Mouse (Mus musculus): ENCODE data around the gene Safb2. TPM values are rescaled to one million over a fixed set of nuclear protein-coding genes. Genes with fewer than 3 reads are reported as not detected.

Gene Safb2
- total RNA-seq, 2 experiments from 2014 or later: 117 to 153 TPM

- DNase-seq (ENCODE audit: low spot score in 2 of 2): no peak
These were observed 22.5 kb downstream of the Safb2 start for GRCm38 (mm10) chr17:56561866-56562265.

DNA sequence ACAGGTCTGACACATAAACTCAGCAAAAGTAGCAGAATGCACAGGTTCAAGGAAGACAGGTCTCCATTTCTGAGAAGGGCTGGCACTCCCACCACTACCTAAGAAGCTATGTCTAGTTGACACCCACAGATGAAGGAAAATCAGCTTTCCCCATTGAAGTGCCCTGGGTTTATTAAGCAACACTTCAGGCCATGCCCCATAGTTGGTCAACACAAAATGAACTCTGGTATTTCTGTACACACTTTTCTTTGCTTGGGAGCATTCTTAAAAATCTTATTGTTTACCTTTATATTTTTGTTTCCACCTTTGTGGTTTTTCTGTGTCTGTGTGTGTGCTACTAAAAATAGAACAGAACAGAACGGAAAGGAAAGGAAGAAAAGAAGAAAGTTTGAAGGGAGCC, 24.3 kb downstream of the Safb2 start:
- DNase-seq (ENCODE audit: low spot score in 2 of 2): no peak

GRCm38 (mm10) chr17:56559386-56559785, 25.0 kb downstream of the Safb2 start:
- DNase-seq (ENCODE audit: low spot score in 2 of 2): no peak

GRCm38 (mm10) chr17:56558448-56558847, 25.9 kb downstream of the Safb2 start:
- DNase-seq (ENCODE audit: low spot score in 2 of 2): peak; percentile 70 to 71

- no peak for DNase-seq (ENCODE audit: low spot score in 2 of 2)
These were observed 30.2 kb downstream of the Safb2 start, which contains the start of gene Gm20219 for GRCm38 (mm10) chr17:56554122-56554551. Gm20219 (minus strand) TSS chr17:56554387.

GRCm38 (mm10) chr17:56552781-56553363, 31.5 kb downstream of the Safb2 start:
- DNase-seq (ENCODE audit: low spot score in 2 of 2): peak; percentile 55 to 64

GRCm38 (mm10) chr17:56551841-56552581, 32.4 kb downstream of the Safb2 start:
- DNase-seq (ENCODE audit: low spot score in 2 of 2): peak in 1 of 2 experiments; percentile 13

GRCm38 (mm10) chr17:56550784-56551475, 33.5 kb downstream of the Safb2 start:
- peak in 1 of 2 experiments; percentile 17 for DNase-seq (ENCODE audit: low spot score in 2 of 2)

DNA sequence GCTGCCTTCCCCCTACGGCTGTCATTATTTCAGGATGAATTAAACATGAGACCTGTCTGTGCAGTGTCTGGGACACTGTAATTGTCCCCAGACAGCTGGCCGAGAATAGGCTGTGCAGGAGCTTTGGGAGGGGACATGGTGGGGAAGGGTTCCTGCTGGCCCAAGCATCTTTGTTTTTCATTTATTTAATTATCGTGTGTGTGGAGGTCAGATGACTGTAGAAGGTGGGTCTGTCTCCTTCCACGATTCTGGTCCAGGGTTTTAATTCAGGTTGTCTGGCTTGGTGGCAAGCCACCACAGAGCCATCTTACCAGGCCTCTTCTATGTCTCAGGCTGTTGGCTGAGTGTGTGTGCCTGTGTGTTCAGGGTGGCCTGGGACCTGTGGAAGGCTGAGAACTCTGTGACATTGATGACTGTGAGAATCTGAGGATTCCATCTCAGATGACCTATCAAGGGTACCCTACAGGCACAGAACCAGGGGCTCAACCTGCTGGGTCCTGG, 35.7 kb downstream of the Safb2 start:
- no peak for DNase-seq (ENCODE audit: low spot score in 2 of 2)

- peak in 1 of 2 experiments; percentile 14 for DNase-seq (ENCODE audit: low spot score in 2 of 2)
These were observed 36.4 kb downstream of the Safb2 start for GRCm38 (mm10) chr17:56547846-56548604.

DNA sequence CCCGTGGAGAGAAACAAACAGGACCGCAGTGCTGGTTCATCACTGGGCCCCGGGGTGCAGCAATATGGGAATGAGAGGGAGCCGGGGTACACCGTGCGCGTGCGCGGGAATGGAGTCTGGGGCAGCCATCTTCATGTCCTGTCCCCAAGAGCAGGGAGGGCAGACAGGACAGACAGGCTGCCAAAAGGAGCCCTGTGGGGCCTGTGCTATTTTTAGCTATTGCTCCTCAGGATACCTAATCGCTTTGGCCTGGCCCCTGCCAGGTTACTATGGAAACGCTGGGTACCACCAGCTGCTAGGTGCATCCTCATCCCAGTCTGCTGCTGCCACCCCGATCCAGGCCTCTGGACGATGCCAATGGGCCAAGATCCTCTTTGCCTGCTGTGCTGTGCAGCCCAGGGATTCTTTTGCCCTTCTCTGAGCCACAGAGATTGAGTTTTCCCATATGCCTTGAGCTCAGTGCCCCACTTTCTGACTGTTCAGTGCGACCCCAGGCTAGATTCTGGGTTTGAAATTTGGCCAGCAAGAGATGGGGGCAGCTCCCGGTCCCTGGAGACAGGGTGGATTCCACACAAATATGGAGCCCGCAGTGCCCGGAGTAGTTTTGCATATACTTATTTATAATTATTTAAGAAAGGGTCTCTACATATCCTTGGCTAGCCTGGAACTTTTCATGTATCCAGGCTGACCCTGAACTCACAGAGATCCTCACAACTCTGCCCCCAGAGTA, 37.1 kb downstream of the Safb2 start:
- DNase-seq (ENCODE audit: low spot score in 2 of 2): peak in 1 of 2 experiments; percentile 16

DNA sequence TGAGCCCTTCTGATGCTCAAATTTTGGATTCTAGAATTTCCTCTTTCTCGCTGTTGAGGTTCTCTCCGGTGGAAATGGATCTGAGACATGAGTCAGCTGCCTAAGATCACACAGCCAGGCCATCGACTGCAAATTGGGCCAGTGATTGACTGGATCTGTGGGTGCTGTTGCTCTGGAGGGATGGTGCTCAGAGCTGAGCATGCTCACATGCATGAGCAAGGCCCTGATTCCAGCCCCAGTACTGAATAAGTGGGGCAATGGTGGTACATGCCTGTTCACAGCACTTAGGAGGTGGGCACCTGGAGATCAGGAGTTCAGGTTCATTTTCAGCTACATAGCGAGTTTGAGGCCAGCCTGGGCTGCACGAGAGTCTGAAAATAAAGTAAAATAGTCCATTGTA, 37.8 kb downstream of the Safb2 start:
- DNase-seq (ENCODE audit: low spot score in 2 of 2): no peak

GRCm38 (mm10) chr17:56545945-56546344, 38.4 kb downstream of the Safb2 start:
- DNase-seq (ENCODE audit: low spot score in 2 of 2): no peak

GRCm38 (mm10) chr17:56544699-56545387, 39.5 kb downstream of the Safb2 start:
- DNase-seq (ENCODE audit: low spot score in 2 of 2): peak in 1 of 2 experiments; percentile 12

GRCm38 (mm10) chr17:56543684-56544224, 40.6 kb downstream of the Safb2 start:
- no peak for DNase-seq (ENCODE audit: low spot score in 2 of 2)

GRCm38 (mm10) chr17:56542736-56543135, 41.6 kb downstream of the Safb2 start:
- DNase-seq (ENCODE audit: low spot score in 2 of 2): no peak

DNA sequence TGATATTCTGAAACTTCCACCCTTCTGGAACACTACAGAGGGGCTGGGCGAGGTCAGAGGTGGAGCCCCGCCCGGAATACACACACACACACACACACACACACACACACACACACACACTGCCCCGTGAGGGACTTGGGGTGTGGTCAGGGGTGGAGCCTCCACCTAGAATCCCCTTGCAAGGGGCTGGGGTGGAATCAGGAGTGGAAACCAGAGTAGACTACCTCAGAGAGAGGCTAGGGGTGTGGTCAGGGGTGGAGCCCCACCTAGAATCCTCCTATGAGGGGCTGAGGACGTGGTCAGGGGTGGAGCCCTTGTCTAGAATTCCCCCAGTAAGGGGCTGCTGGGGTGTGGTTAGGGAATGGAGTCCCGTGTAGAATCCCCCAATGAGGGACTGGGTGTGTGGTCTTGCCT, 43.8 kb downstream of the Safb2 start:
- DNase-seq (ENCODE audit: low spot score in 2 of 2): peak in 1 of 2 experiments; percentile 15

GRCm38 (mm10) chr17:56537912-56538311, 46.5 kb downstream of the Safb2 start:
- peak in 1 of 2 experiments; percentile 13 for DNase-seq (ENCODE audit: low spot score in 2 of 2)

DNA sequence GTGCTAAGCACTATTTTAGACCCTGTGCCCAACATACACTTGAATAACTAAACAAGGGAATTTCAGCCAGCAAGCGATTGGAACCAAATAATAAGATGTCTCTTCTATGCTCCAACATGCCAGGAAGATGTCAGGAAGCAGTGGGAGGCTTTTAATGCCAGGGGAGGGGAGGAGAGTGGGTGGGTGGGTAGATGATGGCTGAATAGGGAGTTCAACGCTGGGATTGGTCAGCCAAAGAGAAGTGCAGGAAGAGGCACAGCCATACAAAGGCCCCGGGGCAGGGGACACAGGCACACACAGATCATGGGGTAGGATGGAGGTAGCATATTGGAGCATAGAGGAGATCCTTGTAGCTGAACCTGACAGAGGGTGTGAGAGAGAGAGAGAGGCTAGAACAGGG, 47.5 kb downstream of the Safb2 start:
- peak in 1 of 2 experiments; percentile 14 for DNase-seq (ENCODE audit: low spot score in 2 of 2)
